Mouse (Mus musculus) cortical plate, adult 2 months (tissue): Measurements from ENCODE around the gene Cyb5r4.

Experiments
- CTCF ChIP-seq: fragments of 200-500 bp; IDR thresholded peaks from 2 replicates; pipeline ENCODE4 v1.5.1; 2011; ENCODE audit warnings: mild to moderate bottlenecking, control low read depth, low read length; ENCODE audit not compliant: insufficient read depth; ENCODE audit errors: extremely low read depth
- POLR2A ChIP-seq: fragments of 200-500 bp; IDR thresholded peaks from 2 replicates; pipeline ENCODE4 v1.6.1; 2011; ENCODE audit warnings: mild to moderate bottlenecking, low read length, control low read depth; ENCODE audit not compliant: insufficient read depth; ENCODE audit errors: extremely low read depth

- no peak for TF ChIP-seq CTCF
- no peak for TF ChIP-seq POLR2A
Observed at GRCm38 (mm10) chr9:86986703-86987296, 35.0 kb upstream of the Cyb5r4 start.
